Comparison of ENCODE assay signal across 16 mouse cellular contexts in the genomic region with DNA sequence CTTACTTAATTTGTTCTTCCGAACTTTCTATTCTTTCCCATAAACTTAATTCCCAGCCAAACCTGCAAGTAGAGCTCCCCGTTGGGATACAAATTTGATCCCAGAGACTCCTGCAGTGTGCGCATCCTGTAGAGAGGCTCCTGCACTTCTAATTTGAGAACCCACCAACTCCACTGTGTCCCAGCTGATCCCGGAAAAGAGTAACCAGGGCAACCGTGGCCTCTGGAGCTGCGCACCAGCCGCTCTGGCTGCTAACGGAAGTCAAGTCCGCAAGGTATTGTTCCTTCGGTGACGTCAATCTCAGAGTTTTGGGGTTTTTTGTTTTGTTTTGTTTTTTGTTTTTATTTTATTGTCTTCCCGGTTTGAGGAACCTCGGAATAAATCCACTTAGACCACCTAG. TPM values are rescaled to one million over a fixed set of nuclear protein-coding genes. Genes with fewer than 3 reads are reported as not detected.
DNase-seq lines count a peak whose midpoint lies in the region; ATAC-seq and TF ChIP-seq lines count a peak whose summit lies in the region.
"Had no signal": no experiment of that assay in that cellular context is flagged by ENCODE, and none has a peak within 500 bp of the region (broad histone marks: within the 10 kb centered on the region; RNA-seq: fewer than 3 reads in every experiment).

No protein-coding gene starts in this region.

- no peak overlapping the region for H3K27ac ChIP-seq in embryonic facial prominence, embryonic 11.5 days (replicated peaks; ENCODE audit: low read depth, low read length)
- H3K27ac ChIP-seq in embryonic facial prominence, embryonic 10.5 days (replicated peaks): no peak overlapping the region
- no peak overlapping the region for H3K27ac ChIP-seq in heart, embryonic 14.5 days (replicated peaks in 1 of 2; ENCODE audit: control insufficient read depth in 1 of 2, insufficient read depth in 1 of 2, low read depth in 2 of 2, low read length in 2 of 2)
- H3K27ac ChIP-seq in lung, postnatal 0 days (ENCODE audit: low read length): no peak overlapping the region
- H3K27ac ChIP-seq in midbrain, embryonic 15.5 days: no peak overlapping the region
- H3K27ac ChIP-seq: embryonic facial prominence, embryonic 12.5 days; limb, embryonic 15.5 days had no signal

- no peaks in the 10 kb centered on the region for H3K9me3 ChIP-seq in embryonic facial prominence, embryonic 11.5 days (replicated peaks; ENCODE audit: control insufficient read depth, low read length)
- no peaks in the 10 kb centered on the region for H3K9me3 ChIP-seq in embryonic facial prominence, embryonic 10.5 days
- H3K9me3 ChIP-seq in heart, embryonic 14.5 days (ENCODE audit: control insufficient read depth, low read length): no peaks in the 10 kb centered on the region
- no peaks in the 10 kb centered on the region for H3K9me3 ChIP-seq in lung, postnatal 0 days (ENCODE audit: low read length)
- no peaks in the 10 kb centered on the region for H3K9me3 ChIP-seq in midbrain, embryonic 15.5 days
- H3K9me3 ChIP-seq: embryonic facial prominence, embryonic 12.5 days; limb, embryonic 15.5 days had no signal

- WGBS in embryonic facial prominence, embryonic 11.5 days: 46% methylated on average over 13 of the region's 13 CpGs
- 55% methylated on average over 13 of the region's 13 CpGs for WGBS in embryonic facial prominence, embryonic 10.5 days
- WGBS in heart, embryonic 14.5 days: 44% methylated on average over 13 of the region's 13 CpGs
- WGBS in lung, postnatal 0 days: 57% methylated on average over 13 of the region's 13 CpGs
- 44% methylated on average over 13 of the region's 13 CpGs for WGBS in midbrain, embryonic 15.5 days

- no peaks in the 10 kb centered on the region for H3K27me3 ChIP-seq in embryonic facial prominence, embryonic 11.5 days (ENCODE audit: control insufficient read depth, insufficient read depth, low read length)
- no peaks in the 10 kb centered on the region for H3K27me3 ChIP-seq in embryonic facial prominence, embryonic 10.5 days (replicated peaks; ENCODE audit: low read depth, poor library complexity, severe bottlenecking)
- H3K27me3 ChIP-seq in heart, embryonic 14.5 days (ENCODE audit: control insufficient read depth, insufficient read depth, low read length): no peaks in the 10 kb centered on the region
- no peaks in the 10 kb centered on the region for H3K27me3 ChIP-seq in lung, postnatal 0 days (replicated peaks; ENCODE audit: insufficient read depth, low read length)
- H3K27me3 ChIP-seq in midbrain, embryonic 15.5 days (replicated peaks): no peaks in the 10 kb centered on the region
- H3K27me3 ChIP-seq: embryonic facial prominence, embryonic 12.5 days; limb, embryonic 15.5 days had no signal

- H3K9ac ChIP-seq in embryonic facial prominence, embryonic 11.5 days (replicated peaks; ENCODE audit: low read length): no peak overlapping the region
- no peak overlapping the region for H3K9ac ChIP-seq in heart, embryonic 14.5 days (ENCODE audit: low read length)
- no peak overlapping the region for H3K9ac ChIP-seq in lung, postnatal 0 days (replicated peaks; ENCODE audit: low read depth)
- no peak overlapping the region for H3K9ac ChIP-seq in midbrain, embryonic 15.5 days
- H3K9ac ChIP-seq: embryonic facial prominence, embryonic 12.5 days; limb, embryonic 15.5 days had no signal

- no peaks in the 10 kb centered on the region for H3K36me3 ChIP-seq in embryonic facial prominence, embryonic 11.5 days (replicated peaks; ENCODE audit: control insufficient read depth, insufficient read depth, low read depth, low read length)
- H3K36me3 ChIP-seq in embryonic facial prominence, embryonic 10.5 days (replicated peaks): no peaks in the 10 kb centered on the region
- no peaks in the 10 kb centered on the region for H3K36me3 ChIP-seq in heart, embryonic 14.5 days (ENCODE audit: control insufficient read depth, insufficient read depth, low read length)
- no peaks in the 10 kb centered on the region for H3K36me3 ChIP-seq in lung, postnatal 0 days (ENCODE audit: insufficient read depth, low read length)
- H3K36me3 ChIP-seq in midbrain, embryonic 15.5 days (replicated peaks): no peaks in the 10 kb centered on the region
- H3K36me3 ChIP-seq: embryonic facial prominence, embryonic 12.5 days; limb, embryonic 15.5 days had no signal

- no peak for ATAC-seq in embryonic facial prominence, embryonic 11.5 days (replicated peaks; ENCODE audit: insufficient number of reproducible peaks, low FRiP score, low TSS enrichment, low read depth)
- ATAC-seq in heart, embryonic 14.5 days (ENCODE audit: insufficient number of reproducible peaks, insufficient read depth, low FRiP score, low read depth): no peak
- ATAC-seq in lung, postnatal 0 days: no peak
- no peak for ATAC-seq in midbrain, embryonic 15.5 days (replicated peaks)
- ATAC-seq: inflammation-experienced regulatory T-cells, adult 6 months had no signal

- no peak overlapping the region for H3K4me2 ChIP-seq in embryonic facial prominence, embryonic 11.5 days (ENCODE audit: low read depth, low read length)
- peak overlapping the region; percentile 46 for H3K4me2 ChIP-seq in heart, embryonic 14.5 days (ENCODE audit: low read length)
- H3K4me2 ChIP-seq in lung, postnatal 0 days (replicated peaks; ENCODE audit: low read depth, low read length): 0 out of 2 replicates have a peak overlapping the region, but pooled peaks have one; percentile 5
- peak overlapping the region; percentile 1; the same call in 1 of the 2 replicates for H3K4me2 ChIP-seq in midbrain, embryonic 15.5 days
- H3K4me2 ChIP-seq: embryonic facial prominence, embryonic 12.5 days; limb, embryonic 15.5 days had no signal

- no peak for TF ChIP-seq EP300 in lung, postnatal 0 days (IDR thresholded peaks at IDR 0.05)

- TF ChIP-seq CTCF in lung, postnatal 0 days (IDR thresholded peaks at IDR 0.05): no peak

- H3K4me3 ChIP-seq in embryonic facial prominence, embryonic 11.5 days (ENCODE audit: low read depth, low read length): no peak overlapping the region
- no peak overlapping the region for H3K4me3 ChIP-seq in embryonic facial prominence, embryonic 10.5 days
- H3K4me3 ChIP-seq in heart, embryonic 14.5 days (ENCODE audit: control insufficient read depth in 1 of 2, insufficient read depth in 1 of 2, low read depth in 1 of 2, low read length in 2 of 2): no peak overlapping the region
- H3K4me3 ChIP-seq in lung, postnatal 0 days (ENCODE audit: low read depth, low read length): no peak overlapping the region
- H3K4me3 ChIP-seq in midbrain, embryonic 15.5 days: no peak overlapping the region
- H3K4me3 ChIP-seq: embryonic facial prominence, embryonic 12.5 days; limb, embryonic 15.5 days had no signal

- DNase-seq in embryonic facial prominence, embryonic 11.5 days (ENCODE audit: low spot score): peak; percentile 25
- DNase-seq in embryonic facial prominence, embryonic 10.5 days (ENCODE audit: low spot score): no peak
- no peak for DNase-seq in heart, adult 18-20 months
- no peak for DNase-seq in lung, postnatal 0 days (ENCODE audit: low spot score)
- no peak for DNase-seq in lung, adult 18-20 months
- DNase-seq in urinary bladder, postnatal 25 days (ENCODE audit: low spot score): no peak
- DNase-seq: adrenal gland, adult 2 months; cerebellum, adult 9-10 months; gastrocnemius, postnatal 25 days; spleen, adult 18-20 months; thymus, postnatal 36 days had no signal

- no peaks in the 10 kb centered on the region for H3K4me1 ChIP-seq in embryonic facial prominence, embryonic 11.5 days (ENCODE audit: control insufficient read depth, insufficient read depth, low read length)
- H3K4me1 ChIP-seq in embryonic facial prominence, embryonic 10.5 days: peaks cover 7% of the 10 kb centered on the region
- H3K4me1 ChIP-seq in heart, embryonic 14.5 days (ENCODE audit: control insufficient read depth in 2 of 2, insufficient read depth in 2 of 2, low read length in 2 of 2): no peaks in the 10 kb centered on the region
- H3K4me1 ChIP-seq in lung, postnatal 0 days (ENCODE audit: insufficient read depth, low read depth, low read length): no peaks in the 10 kb centered on the region
- H3K4me1 ChIP-seq in midbrain, embryonic 15.5 days: peaks cover 1% of the 10 kb centered on the region
- H3K4me1 ChIP-seq: limb, embryonic 15.5 days had no signal

RNA-seq across cellular contexts. Expression of gene Pole4, which starts 10.5 kb away (rescaled TPM):
- 116 and 118 TPM in 2 replicates for polyA plus RNA-seq in embryonic facial prominence, embryonic 11.5 days (2014; fragmentation: Nextera tagmentation; extraction: Ambion mirVana)
- polyA plus RNA-seq in embryonic facial prominence, embryonic 10.5 days (2016; fragmentation: Nextera tagmentation; extraction: Ambion mirVana): 91.8 and 95.3 TPM in 2 replicates
- polyA plus RNA-seq in heart, embryonic 14.5 days (2014; fragmentation: Nextera tagmentation; extraction: Ambion mirVana): 86.6 and 97.1 TPM in 2 replicates
- total RNA-seq in heart, adult 18-20 months (2021): 10 to 100 TPM; 20.2 to 20.3 TPM
- 57.4 and 60.4 TPM in 2 replicates for polyA plus RNA-seq in lung, postnatal 0 days (2015; fragmentation: Nextera tagmentation; extraction: Ambion mirVana)
- polyA plus RNA-seq in midbrain, embryonic 15.5 days (2015; fragmentation: Nextera tagmentation; extraction: Ambion mirVana): 102 and 107 TPM in 2 replicates
